Mouse (Mus musculus) liver, embryonic 14.5 days (tissue): ENCODE measurements around the gene Cul4b.

ENCODE experiments used
- CTCF ChIP-seq: IDR thresholded peaks from 2 replicates; pipeline ENCODE4 v1.5.1; 2016; ENCODE audit warnings: antibody characterized with exemption, low read depth, control low read depth
- EP300 ChIP-seq: IDR thresholded peaks from 2 replicates; pipeline ENCODE4 v1.6.1; 2016; ENCODE audit warnings: antibody characterized with exemption, low read depth

- no peak for TF ChIP-seq CTCF
- no peak for TF ChIP-seq EP300
Measured at GRCm38 (mm10) chrX:38600995-38601369, 25.0 kb upstream of the Cul4b start.
